ENCODE assay signal across 8 mouse cellular contexts in the genomic region with DNA sequence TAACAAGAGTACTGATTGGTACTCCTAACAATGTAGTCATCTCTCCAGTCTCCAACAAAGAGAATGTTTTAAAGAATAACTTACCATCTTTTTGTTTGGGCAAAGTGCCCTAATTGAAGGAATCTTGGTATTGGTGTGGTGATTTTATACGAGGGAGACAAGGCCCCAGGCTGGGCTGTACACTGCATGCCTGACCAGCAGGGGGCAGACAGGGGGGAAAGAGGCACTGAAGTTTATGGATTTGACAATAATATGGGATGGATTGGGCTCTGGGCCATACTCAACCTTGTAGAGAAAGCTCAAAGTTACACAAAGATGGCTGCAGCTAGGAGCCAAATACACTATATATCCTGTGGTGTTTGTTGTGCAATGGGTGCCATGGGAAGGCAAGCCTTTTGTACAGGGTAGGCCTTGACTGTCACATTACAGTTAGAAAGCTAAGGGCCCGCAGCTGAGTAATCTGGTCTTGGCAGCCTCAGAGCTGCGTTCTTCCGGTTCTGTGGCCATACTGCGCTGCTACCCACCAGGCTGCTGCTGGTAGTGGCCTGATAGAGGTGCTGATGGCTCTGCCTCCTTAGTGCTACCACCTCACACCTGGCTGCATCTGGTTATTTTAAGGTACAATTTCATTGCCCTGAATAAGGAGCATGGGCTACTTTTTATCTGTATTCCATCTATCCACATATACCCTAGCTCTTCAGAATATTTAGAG. TPM values are rescaled to one million over a fixed set of nuclear protein-coding genes. Genes with fewer than 3 reads are reported as not detected.
DNase-seq lines count a peak whose midpoint lies in the region; ATAC-seq and TF ChIP-seq lines count a peak whose summit lies in the region.

No protein-coding gene starts in this region.

- TF ChIP-seq POLR2A in embryonic fibroblast, embryonic 13.5 days (IDR thresholded peaks at IDR 0.05; ENCODE audit: low read depth, low read length) = no peak
- TF ChIP-seq POLR2A in small intestine, adult 2 months (IDR thresholded peaks at IDR 0.05; ENCODE audit: low read depth, low read length) = no peak

- H3K36me3 ChIP-seq in hindbrain, postnatal 0 days (ENCODE audit: insufficient read depth, low read length) = peaks cover 18% of the 10 kb centered on the region; the same call in 1 of the 2 replicates
- peaks cover 26% of the 10 kb centered on the region for H3K36me3 ChIP-seq in small intestine, adult 2 months (ENCODE audit: control insufficient read depth, insufficient read depth, low read length)

- no peaks in the 10 kb centered on the region for H3K27me3 ChIP-seq in hindbrain, postnatal 0 days (ENCODE audit: insufficient read depth, low read length)
- no peaks in the 10 kb centered on the region for H3K27me3 ChIP-seq in small intestine, adult 2 months (ENCODE audit: control insufficient read depth, insufficient read depth, low read length)

- WGBS in hindbrain, postnatal 0 days = 59% methylated on average over 5 of the region's 5 CpGs
- 78% methylated on average over 5 of the region's 5 CpGs for WGBS in small intestine, adult 2 months

- peak; percentile 42 for DNase-seq in ovary, postnatal 36 days (ENCODE audit: low spot score)
- DNase-seq in ovary, postnatal 10 days (ENCODE audit: low spot score) = no peak
- peak; percentile 55 for DNase-seq in ZHBTc4 (ENCODE audit: low read depth, low spot score)
- DNase-seq in hindbrain, postnatal 0 days (ENCODE audit: low spot score) = peak; percentile 57
- DNase-seq in lung, postnatal 14 days = peak; percentile 61
- no peak for DNase-seq in c-Kit-positive CD71-positive TER-119-positive erythroid progenitor cells, embryonic 14.5 days (ENCODE audit: low spot score)

- no peaks in the 10 kb centered on the region for H3K9me3 ChIP-seq in hindbrain, postnatal 0 days (ENCODE audit: low read length)

- peak; percentile 62; the same call in 1 of the 2 replicates for TF ChIP-seq CTCF in embryonic fibroblast, embryonic 13.5 days (IDR thresholded peaks at IDR 0.05; ENCODE audit: borderline replicate concordance, insufficient read depth, low read length)
- TF ChIP-seq CTCF in hindbrain, postnatal 0 days (IDR thresholded peaks at IDR 0.05; ENCODE audit: low read depth) = peak; percentile 73
- peak; percentile 82; the same call in 1 of the 2 replicates for TF ChIP-seq CTCF in small intestine, adult 2 months (IDR thresholded peaks at IDR 0.05; ENCODE audit: extremely low read depth, insufficient read length, insufficient replicate concordance, low read depth, low read length)

- H3K4me3 ChIP-seq in embryonic fibroblast, embryonic 13.5 days (ENCODE audit: insufficient read depth, low read length) = no peak overlapping the region
- H3K4me3 ChIP-seq in hindbrain, postnatal 0 days (ENCODE audit: low read length) = no peak overlapping the region
- H3K4me3 ChIP-seq in small intestine, adult 2 months (ENCODE audit: low read depth, low read length) = no peak overlapping the region

- H3K27ac ChIP-seq in embryonic fibroblast, embryonic 13.5 days (ENCODE audit: insufficient read depth, low read length) = no peak overlapping the region
- H3K27ac ChIP-seq in hindbrain, postnatal 0 days = no peak overlapping the region
- no peak overlapping the region for H3K27ac ChIP-seq in small intestine, adult 2 months (ENCODE audit: insufficient read depth, low read depth, low read length)

- H3K9ac ChIP-seq in hindbrain, postnatal 0 days (replicated peaks; ENCODE audit: low read length) = no peak overlapping the region

- peak; percentile 58; the same call in 1 of the 2 replicates for ATAC-seq in hindbrain, postnatal 0 days

- H3K4me1 ChIP-seq in embryonic fibroblast, embryonic 13.5 days (ENCODE audit: control insufficient read depth, insufficient read depth, low read length) = no peaks in the 10 kb centered on the region
- H3K4me1 ChIP-seq in hindbrain, postnatal 0 days (ENCODE audit: insufficient read depth, low read length) = no peaks in the 10 kb centered on the region
- H3K4me1 ChIP-seq in small intestine, adult 2 months (ENCODE audit: control insufficient read depth, insufficient read depth, insufficient read length, low read length) = no peaks in the 10 kb centered on the region; the same call in 1 of the 2 replicates

- H3K4me2 ChIP-seq in hindbrain, postnatal 0 days (ENCODE audit: low read depth, low read length) = no peak overlapping the region

RNA-seq across cellular contexts. Expression of gene Lysmd4, which starts 6.7 kb away (rescaled TPM):
- 6.7 and 10.6 TPM in 2 replicates for polyA plus RNA-seq in embryonic fibroblast, embryonic 13.5 days (2011; ENCODE audit: insufficient read length, low read depth, missing spikeins)
- 32.2 and 41.9 TPM in 2 replicates for total RNA-seq in hindbrain, postnatal 0 days (2014; rRNA removed)
- 39.5 and 44.6 TPM in 2 replicates for polyA plus RNA-seq in hindbrain, postnatal 0 days (2015; fragmentation: Nextera tagmentation; extraction: Ambion mirVana)
- polyA plus RNA-seq in small intestine, adult 2 months (2012; rRNA removed) = 5.8 and 13.0 TPM in 2 replicates

Comparison
In these comparisons a context has a peak if more than half of its experiments do, and no peak if none do; other contexts are left out.
1. DNase-seq: peak in ovary, postnatal 36 days (single experiment), ZHBTc4 (single experiment), hindbrain, postnatal 0 days (single experiment) and lung, postnatal 14 days (single experiment); none in ovary, postnatal 10 days (single experiment) and c-Kit-positive CD71-positive TER-119-positive erythroid progenitor cells, embryonic 14.5 days (single experiment).
2. Peak in every context shown above with its lines, with median percentiles within 50 percentile points of each other: CTCF ChIP-seq.